Mouse (Mus musculus): Measurements from ENCODE around the gene Cdip1. TPM values are rescaled to one million over a fixed set of nuclear protein-coding genes. Genes with fewer than 3 reads are reported as not detected.
A peak's percentile ranks its signal among the peaks of the same experiment; 100 is the strongest.

Cdip1 gene
- polyA plus RNA-seq, 1 experiment from 2014 or later = 95.4 TPM

- Histone ChIP-seq H3K36me3 (no peaks in the 10 kb centered on the region), H3K4me2 (replicated peaks) (peak overlapping the region; percentile 90), H3K4me3 (peak overlapping the region; percentile 86), H3K27ac (replicated peaks) (peak overlapping the region; percentile 98), H3K9ac (replicated peaks) (peak overlapping the region; percentile 89), H3K9me3 (no peaks in the 10 kb centered on the region), H3K27me3 (no peaks in the 10 kb centered on the region), H3K4me1 (peaks cover 31% of the 10 kb centered on the region)
- peak; percentile 66; the same call in 1 of the 2 replicates for ATAC-seq (ENCODE audit: low FRiP score, low read depth)
- WGBS = under 1% methylated on average over 28 of the region's 29 CpGs
Observed at GRCm38 (mm10) chr16:4789311-4789768, 752 bp downstream of the Cdip1 start.

DNA sequence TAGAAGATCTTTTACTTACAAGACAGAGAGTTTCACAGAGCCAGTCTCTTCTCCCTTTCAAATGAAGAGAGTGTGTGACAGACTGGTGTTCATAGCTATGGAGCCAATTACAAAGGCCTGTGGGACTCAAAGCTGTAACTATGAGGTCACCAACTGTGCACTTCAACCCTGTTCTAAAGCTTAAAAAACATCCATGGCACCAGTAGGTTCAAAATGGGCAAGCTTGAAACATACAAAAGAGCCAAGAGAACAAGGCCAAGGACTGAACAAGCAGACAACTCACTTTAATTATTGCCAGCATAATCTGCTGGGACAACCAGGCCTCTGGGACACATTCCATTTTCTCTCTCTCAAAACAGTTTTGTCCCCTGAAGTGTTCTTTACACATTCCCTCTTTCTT lies 1.9 kb downstream of the Cdip1 start:
- peak overlapping the region; percentile 90 for H3K4me2 ChIP-seq (replicated peaks)

GRCm38 (mm10) chr16:4785706-4786105 lies 4.4 kb downstream of the Cdip1 start:
- Histone ChIP-seq H3K4me2 (replicated peaks) (no peak overlapping the region), H3K4me1 (peaks cover 31% of the 10 kb centered on the region), H3K36me3 (peaks cover 5% of the 10 kb centered on the region; the same call in 1 of the 2 replicates), H3K27ac (replicated peaks) (no peak overlapping the region), H3K9me3 (no peaks in the 10 kb centered on the region), H3K27me3 (no peaks in the 10 kb centered on the region), H3K4me3 (no peak overlapping the region), H3K9ac (replicated peaks) (no peak overlapping the region)
- no peak for ATAC-seq (ENCODE audit: low FRiP score, low read depth)
- WGBS = 48% methylated on average over 4 of the region's 4 CpGs

More for the DNA sequence above, 1.9 kb downstream of the Cdip1 start:
- Histone ChIP-seq H3K27me3 (no peaks in the 10 kb centered on the region), H3K36me3 (peaks cover 4% of the 10 kb centered on the region; the same call in 1 of the 2 replicates), H3K9ac (replicated peaks) (no peak overlapping the region), H3K4me1 (peaks cover 31% of the 10 kb centered on the region), H3K4me3 (no peak overlapping the region), H3K9me3 (no peaks in the 10 kb centered on the region), H3K27ac (replicated peaks) (no peak overlapping the region)
- no peak for ATAC-seq (ENCODE audit: low FRiP score, low read depth)

GRCm38 (mm10) chr16:4782515-4782914 lies 7.6 kb downstream of the Cdip1 start:
- Histone ChIP-seq H3K4me1 (peaks cover 17% of the 10 kb centered on the region), H3K9me3 (no peaks in the 10 kb centered on the region), H3K9ac (replicated peaks) (no peak overlapping the region), H3K4me3 (no peak overlapping the region), H3K36me3 (peaks cover 9% of the 10 kb centered on the region), H3K27me3 (no peaks in the 10 kb centered on the region), H3K4me2 (replicated peaks) (no peak overlapping the region), H3K27ac (replicated peaks) (no peak overlapping the region)
- ATAC-seq (ENCODE audit: low FRiP score, low read depth) = no peak

- Histone ChIP-seq H3K36me3 (peaks cover 10% of the 10 kb centered on the region), H3K4me1 (peaks cover 12% of the 10 kb centered on the region), H3K4me3 (no peak overlapping the region), H3K4me2 (replicated peaks) (no peak overlapping the region), H3K27ac (replicated peaks) (no peak overlapping the region), H3K27me3 (no peaks in the 10 kb centered on the region), H3K9me3 (no peaks in the 10 kb centered on the region), H3K9ac (replicated peaks) (no peak overlapping the region)
- ATAC-seq (ENCODE audit: low FRiP score, low read depth) = no peak
- WGBS = 92% methylated on average over 5 of the region's 5 CpGs
Observed at GRCm38 (mm10) chr16:4781524-4782196, 8.4 kb downstream of the Cdip1 start.

- Histone ChIP-seq H3K36me3 (peaks cover 10% of the 10 kb centered on the region), H3K4me3 (no peak overlapping the region), H3K4me1 (0 out of 2 replicates have a peak, but pooled peaks cover 3% of the 10 kb centered on the region), H3K9me3 (no peaks in the 10 kb centered on the region), H3K27ac (replicated peaks) (no peak overlapping the region), H3K27me3 (no peaks in the 10 kb centered on the region), H3K4me2 (replicated peaks) (no peak overlapping the region), H3K9ac (replicated peaks) (no peak overlapping the region)
- 92% methylated on average over 4 of the region's 4 CpGs for WGBS
- ATAC-seq (ENCODE audit: low FRiP score, low read depth) = no peak
Observed at GRCm38 (mm10) chr16:4778940-4779339, 11.2 kb downstream of the Cdip1 start.

DNA sequence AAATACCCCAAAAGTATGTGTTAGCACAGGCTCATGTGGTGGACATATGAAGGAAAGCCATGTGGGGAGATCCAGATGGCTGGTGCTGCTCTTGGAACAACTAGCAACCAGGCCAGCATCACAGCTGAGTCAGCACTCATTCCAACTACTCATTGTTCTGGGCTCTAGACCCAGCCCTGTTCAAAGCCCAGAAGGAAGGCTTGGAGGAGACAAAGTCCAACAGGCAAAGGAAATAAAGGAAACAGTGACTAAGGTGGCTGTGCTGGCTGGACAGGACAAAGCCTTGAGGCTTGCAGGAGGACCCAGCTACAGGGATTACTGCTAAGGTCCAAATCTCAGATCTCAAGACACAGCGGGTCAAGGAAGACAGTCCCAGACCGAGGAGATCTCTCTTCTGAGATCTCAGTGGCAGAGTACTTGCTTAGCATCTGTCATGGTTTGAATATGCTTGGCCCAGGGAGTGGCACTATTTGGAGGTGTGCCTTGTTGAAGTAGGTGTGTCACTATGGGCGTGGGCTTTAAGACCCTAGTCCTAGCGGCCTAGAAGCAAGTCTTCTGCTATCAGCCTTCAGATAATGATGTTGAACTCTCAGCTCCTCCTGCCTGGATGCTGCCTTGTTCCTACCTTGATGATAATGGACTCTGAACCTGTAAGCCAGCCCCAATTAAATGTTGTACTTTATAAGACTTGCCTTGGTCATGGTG lies 12.0 kb downstream of the Cdip1 start:
- ATAC-seq (ENCODE audit: low FRiP score, low read depth) = no peak
- Histone ChIP-seq H3K4me2 (replicated peaks) (no peak overlapping the region), H3K27me3 (no peaks in the 10 kb centered on the region), H3K9ac (replicated peaks) (no peak overlapping the region), H3K9me3 (no peaks in the 10 kb centered on the region), H3K4me3 (no peak overlapping the region), H3K27ac (replicated peaks) (no peak overlapping the region), H3K36me3 (peaks cover 5% of the 10 kb centered on the region; the same call in 1 of the 2 replicates), H3K4me1 (0 out of 2 replicates have a peak, but pooled peaks cover 3% of the 10 kb centered on the region)
- 97% methylated on average over 4 of the region's 4 CpGs for WGBS

DNA sequence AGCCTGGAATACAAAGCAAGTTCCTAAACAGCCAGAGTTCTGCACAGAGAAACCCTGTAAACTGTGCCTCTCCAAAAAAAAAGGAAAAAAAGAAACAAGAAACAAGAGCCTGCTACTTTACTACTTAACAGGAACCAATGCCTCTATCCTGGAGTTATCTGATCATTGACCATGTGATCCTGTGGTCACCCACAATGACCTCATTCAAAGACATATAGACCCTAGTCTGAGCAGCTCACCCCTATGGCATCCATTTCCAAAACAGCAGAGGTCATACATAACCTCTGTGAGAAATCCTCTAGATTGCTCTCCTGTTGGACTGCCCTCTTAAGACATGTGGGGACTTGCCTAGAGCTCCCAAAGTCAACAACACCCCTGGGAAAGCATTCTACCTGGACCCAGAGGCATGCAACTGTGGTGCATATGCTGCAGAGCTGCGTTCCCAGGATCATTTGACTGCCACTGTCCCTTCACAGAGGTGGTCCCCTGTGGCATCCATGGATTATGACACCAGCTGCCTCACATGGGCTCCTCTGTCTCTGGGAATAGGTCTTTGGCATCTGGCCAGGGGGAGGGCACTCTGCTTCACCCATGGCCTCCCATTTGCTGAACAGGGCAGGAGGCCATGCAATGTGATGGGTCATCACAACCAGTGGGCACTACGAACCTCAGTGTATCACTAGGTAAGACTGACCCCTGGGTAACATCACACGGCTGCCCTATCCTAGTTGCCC lies 12.8 kb downstream of the Cdip1 start:
- Histone ChIP-seq H3K9me3 (no peaks in the 10 kb centered on the region), H3K4me1 (0 out of 2 replicates have a peak, but pooled peaks cover 3% of the 10 kb centered on the region), H3K36me3 (peaks cover 5% of the 10 kb centered on the region; the same call in 1 of the 2 replicates), H3K27ac (replicated peaks) (no peak overlapping the region), H3K27me3 (no peaks in the 10 kb centered on the region), H3K9ac (replicated peaks) (no peak overlapping the region), H3K4me2 (replicated peaks) (no peak overlapping the region), H3K4me3 (no peak overlapping the region)
- no peak for ATAC-seq (ENCODE audit: low FRiP score, low read depth)
- 98% methylated on average over 3 of the region's 3 CpGs for WGBS

GRCm38 (mm10) chr16:4773289-4773970 lies 16.7 kb downstream of the Cdip1 start:
- Histone ChIP-seq H3K27me3 (no peaks in the 10 kb centered on the region), H3K4me3 (no peak overlapping the region), H3K27ac (replicated peaks) (no peak overlapping the region), H3K9ac (replicated peaks) (no peak overlapping the region), H3K4me2 (replicated peaks) (no peak overlapping the region), H3K36me3 (peaks cover 28% of the 10 kb centered on the region), H3K4me1 (0 out of 2 replicates have a peak, but pooled peaks cover 3% of the 10 kb centered on the region), H3K9me3 (no peaks in the 10 kb centered on the region)
- ATAC-seq (ENCODE audit: low FRiP score, low read depth) = no peak
- 64% methylated on average over 1 of the region's 1 CpGs for WGBS

GRCm38 (mm10) chr16:4768719-4769118 lies 21.4 kb downstream of the Cdip1 start:
- Histone ChIP-seq H3K4me1 (no peaks in the 10 kb centered on the region), H3K36me3 (peaks cover 64% of the 10 kb centered on the region), H3K4me3 (no peak overlapping the region), H3K27me3 (no peaks in the 10 kb centered on the region), H3K9me3 (no peaks in the 10 kb centered on the region), H3K27ac (replicated peaks) (no peak overlapping the region), H3K4me2 (replicated peaks) (no peak overlapping the region), H3K9ac (replicated peaks) (no peak overlapping the region)
- 95% methylated on average over 5 of the region's 5 CpGs for WGBS
- ATAC-seq (ENCODE audit: low FRiP score, low read depth) = no peak

DNA sequence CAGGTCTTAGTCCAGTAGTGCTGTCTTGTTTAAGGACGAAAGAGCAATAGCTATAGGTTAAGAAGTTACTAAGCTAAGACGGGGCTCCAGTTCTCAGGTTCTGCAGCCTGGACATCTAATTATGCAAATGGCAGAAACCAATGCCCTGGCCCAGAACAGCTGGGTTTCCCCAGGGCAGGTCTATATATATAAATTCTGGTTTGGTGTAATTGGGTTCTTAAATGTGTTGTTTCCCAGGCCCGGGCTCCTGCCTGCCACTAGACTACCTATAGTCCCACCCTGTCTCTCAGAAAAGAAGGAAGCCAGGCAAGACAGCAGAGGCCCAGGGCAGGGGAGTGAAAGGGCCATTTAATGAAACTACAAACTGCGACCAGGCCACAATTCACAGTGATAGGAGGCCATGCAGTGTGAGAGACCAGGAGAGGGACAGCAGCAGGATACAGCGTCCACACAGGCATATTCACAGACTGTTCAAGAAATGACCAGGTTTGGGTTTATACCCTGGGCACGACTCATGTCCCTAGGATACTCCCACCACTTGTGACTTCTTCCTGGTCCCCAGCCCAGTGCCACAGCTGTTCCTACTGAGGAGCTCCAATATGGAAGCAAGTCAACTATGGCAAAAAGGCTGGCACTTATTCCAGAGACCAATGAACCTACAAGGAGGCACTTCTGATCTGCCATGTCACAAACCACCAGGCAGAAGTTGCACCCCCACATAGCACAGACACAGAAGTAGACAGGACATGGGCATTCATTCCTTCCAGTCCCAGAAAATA lies 22.9 kb downstream of the Cdip1 start:
- Histone ChIP-seq H3K9me3 (no peaks in the 10 kb centered on the region), H3K4me3 (no peak overlapping the region), H3K36me3 (peaks cover 68% of the 10 kb centered on the region), H3K27ac (replicated peaks) (no peak overlapping the region), H3K4me1 (no peaks in the 10 kb centered on the region), H3K9ac (replicated peaks) (no peak overlapping the region), H3K27me3 (no peaks in the 10 kb centered on the region), H3K4me2 (replicated peaks) (no peak overlapping the region)
- WGBS = 86% methylated on average over 6 of the region's 6 CpGs
- no peak for ATAC-seq (ENCODE audit: low FRiP score, low read depth)
